Mouse (Mus musculus): Measurements from ENCODE around the gene Podxl2. TPM values are rescaled to one million over a fixed set of nuclear protein-coding genes. Genes with fewer than 3 reads are reported as not detected.

Podxl2 gene
- total RNA-seq, 2 experiments from 2014 or later = 15.0 to 18.8 TPM

DNA sequence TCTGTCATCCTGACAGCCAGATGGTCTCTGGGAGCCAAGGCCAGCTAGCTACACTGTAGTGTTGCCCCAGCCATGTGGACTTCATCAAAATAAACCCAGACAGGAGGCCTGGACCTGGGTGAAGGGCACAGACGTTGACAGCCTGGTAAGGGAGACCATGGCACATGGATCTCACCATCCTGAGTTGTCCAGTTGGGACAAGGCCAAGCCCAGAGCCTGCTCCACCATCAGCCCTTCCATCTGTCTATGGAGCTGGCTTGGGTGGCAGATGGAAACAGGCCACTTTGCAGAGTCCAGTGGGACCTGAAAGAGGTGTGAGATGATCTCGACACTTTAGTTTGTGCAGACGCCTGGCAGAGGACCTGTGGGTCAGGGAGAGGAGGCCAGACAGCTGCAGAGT lies 74.1 kb downstream of the Podxl2 start:
- peak in 1 of 2 experiments; percentile 78 for DNase-seq

- DNase-seq = no peak
These were observed 74.7 kb downstream of the Podxl2 start for GRCm38 (mm10) chr6:88800191-88800590.

DNA sequence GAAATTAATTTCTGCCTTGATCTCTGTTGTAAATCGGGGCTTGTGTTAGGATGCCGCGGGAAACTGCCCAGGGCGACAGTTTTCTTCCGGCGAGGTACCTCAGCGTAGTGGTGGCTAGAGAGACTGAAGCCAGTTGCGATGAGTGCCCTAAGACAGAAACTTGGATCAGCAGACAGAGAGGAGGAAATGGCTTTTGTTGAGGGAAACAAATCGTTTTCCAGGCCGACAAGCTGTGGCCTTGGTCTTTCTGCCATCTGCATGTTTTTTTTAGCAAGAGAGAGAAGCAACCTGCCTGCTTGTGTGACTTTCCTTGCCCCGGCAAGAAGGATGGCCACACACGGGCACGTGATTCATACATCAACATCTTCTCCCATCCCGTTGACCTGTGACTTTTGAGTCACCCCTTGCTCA lies 80.3 kb downstream of the Podxl2 start:
- no peak for DNase-seq

GRCm38 (mm10) chr6:88793872-88794271 lies 81.0 kb downstream of the Podxl2 start:
- no peak for DNase-seq

GRCm38 (mm10) chr6:88793243-88793642 lies 81.6 kb downstream of the Podxl2 start:
- DNase-seq = no peak

Other genes with a start within 250 kb of the Podxl2 start
- gene Kbtbd12, start 237.1 kb downstream of the Podxl2 start, total RNA-seq (2021) = 10 to 100 TPM; 42.6 to 44.1 TPM
- 10 to 100 TPM; 92.7 to 96.6 TPM for gene Mgll, start 150.6 kb downstream of the Podxl2 start, total RNA-seq (2021)
- gene Abtb1, start 33.1 kb downstream of the Podxl2 start, total RNA-seq (2021) = 10 to 100 TPM; 22.0 to 25.3 TPM
- gene Mcm2, start 23.7 kb upstream of the Podxl2 start, total RNA-seq (2021) = 1 to 10 TPM; 4.7 to 5.6 TPM
- gene Tpra1, start 27.2 kb upstream of the Podxl2 start, total RNA-seq (2021) = 10 to 100 TPM; 35.0 to 37.1 TPM